Mouse (Mus musculus): ENCODE data around the gene Agpat2.

Gene Agpat2

DNA sequence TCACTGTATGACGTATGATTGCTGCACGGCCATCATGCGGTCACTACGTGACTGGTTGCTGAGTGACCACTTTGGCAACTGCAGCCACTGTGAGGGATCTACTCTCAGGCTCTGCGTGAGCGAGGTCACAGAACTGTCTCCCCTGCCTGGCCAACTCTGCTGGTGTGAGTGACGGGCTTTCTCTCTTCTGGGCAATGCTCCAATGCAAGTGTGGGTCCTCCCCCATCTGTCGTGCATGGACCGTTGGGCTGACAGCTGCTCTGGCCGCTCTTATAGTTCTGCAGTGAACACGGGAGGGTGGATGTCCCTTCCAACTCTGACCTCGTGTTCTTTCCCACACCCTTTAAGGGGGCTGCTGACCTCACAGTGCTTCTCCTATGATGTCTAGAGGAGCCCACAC is 30.8 kb downstream of the Agpat2 start:
- DNase-seq = no peak

DNA sequence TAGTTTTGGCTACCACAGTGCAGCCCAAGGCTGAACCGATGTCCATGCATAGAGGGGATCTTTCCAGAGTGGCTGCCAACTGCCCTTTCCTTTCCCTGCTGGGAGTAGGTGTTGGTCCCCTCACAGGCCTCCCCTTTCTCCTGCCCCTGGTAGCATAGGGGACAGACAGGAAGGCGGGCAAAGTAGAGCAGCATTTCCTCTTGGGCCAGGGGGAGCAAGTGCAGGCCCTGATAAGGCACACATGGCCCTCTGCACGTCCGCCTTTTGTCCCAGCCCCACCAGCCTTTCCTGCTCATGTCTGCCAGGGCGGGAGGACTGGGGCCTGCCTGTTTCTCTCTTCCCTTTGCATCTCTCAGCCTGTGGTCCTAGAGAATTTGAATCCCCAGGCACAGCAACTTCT is 32.4 kb downstream of the Agpat2 start:
- no peak for DNase-seq

DNA sequence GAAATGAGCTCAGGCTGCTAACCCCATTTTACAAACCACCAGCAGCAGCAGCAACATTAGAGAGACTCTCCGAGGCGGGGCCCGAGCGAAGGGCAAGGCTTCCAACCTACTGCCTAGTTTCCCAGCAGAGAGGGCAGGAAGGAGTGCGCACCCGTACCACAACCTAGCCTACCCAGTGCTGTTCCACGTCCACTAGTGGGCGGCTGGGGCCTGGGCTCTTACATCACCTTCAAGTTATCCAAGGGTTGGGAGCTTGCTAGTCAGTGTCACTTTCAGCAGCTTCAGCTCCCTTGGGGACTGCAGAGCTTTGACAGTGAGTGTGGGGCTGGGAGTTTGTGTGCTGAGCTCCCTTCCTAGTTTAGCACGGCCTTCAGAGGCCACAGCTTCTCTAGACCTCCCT is 32.8 kb downstream of the Agpat2 start:
- DNase-seq = no peak

DNA sequence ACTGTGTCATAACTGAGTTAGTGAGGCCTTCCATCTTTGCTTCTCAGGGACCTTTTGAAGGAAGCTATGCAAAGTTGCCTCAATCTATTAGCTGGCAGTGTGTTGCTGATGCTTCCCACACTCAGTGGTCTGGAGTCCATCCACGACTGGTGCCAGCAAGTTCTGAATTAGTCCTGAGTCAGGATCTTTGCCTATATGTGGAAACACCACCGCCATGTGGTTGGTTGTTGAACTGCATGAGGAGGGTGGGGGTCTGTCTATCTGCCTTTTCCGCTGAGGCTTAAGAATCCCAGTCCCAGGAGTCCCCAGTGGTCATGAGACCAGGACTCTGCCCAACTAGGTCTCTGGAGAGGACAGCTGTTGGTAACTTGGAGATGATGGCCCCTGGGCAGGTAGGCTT is 34.2 kb downstream of the Agpat2 start:
- DNase-seq = no peak

DNA sequence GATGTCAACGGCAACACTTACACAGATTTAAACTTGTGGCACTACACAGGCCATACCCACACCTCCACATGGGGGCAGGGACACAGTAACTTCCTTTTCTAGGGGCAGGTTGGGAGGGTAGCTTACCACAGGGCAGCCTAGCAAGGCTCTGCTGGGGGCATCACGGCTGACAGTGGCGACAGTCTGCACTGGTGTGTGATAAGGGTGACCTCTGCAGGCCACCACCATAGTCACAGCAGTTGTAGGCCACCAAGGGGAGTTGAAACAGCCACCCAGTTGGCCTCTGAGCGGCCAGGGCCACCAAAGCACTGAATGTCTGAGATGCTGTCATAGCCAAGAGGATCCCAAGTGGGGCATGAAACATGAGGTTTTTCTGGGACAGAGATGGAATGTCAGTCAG is 38.0 kb downstream of the Agpat2 start:
- peak; percentile 61 to 69 for DNase-seq

DNA sequence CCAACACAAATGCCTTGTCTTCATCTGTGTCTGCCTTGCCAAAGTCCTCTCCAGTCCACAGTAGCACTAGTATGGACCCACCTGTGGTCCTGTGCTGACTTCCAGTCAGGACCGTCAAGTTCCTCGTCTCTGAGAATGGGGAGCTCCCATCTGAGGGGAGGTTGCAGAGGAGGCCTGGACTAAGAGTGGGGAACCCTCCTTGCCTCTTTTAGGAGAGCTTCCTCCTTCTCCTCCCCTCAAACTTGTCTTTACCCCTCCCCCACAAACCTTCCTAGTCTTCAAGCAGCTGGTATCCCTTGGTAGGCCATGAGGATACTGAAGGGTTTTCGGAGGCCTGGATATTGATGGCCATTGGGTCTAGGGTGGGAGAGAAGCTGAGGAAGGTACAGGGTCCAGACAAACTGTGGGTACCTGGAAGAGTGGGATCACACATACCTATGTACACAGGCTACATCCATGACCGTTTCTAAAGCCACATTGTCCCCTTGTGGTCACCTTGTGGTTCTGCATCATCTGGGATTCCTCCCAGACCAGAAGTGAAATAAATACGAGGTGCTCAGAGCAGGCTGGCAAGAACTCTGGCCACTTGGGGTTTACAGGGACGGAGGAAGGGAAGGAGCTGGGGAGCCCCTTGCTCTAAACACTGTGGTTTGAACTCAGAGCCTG is 42.7 kb downstream of the Agpat2 start:
- DNase-seq = no peak

DNA sequence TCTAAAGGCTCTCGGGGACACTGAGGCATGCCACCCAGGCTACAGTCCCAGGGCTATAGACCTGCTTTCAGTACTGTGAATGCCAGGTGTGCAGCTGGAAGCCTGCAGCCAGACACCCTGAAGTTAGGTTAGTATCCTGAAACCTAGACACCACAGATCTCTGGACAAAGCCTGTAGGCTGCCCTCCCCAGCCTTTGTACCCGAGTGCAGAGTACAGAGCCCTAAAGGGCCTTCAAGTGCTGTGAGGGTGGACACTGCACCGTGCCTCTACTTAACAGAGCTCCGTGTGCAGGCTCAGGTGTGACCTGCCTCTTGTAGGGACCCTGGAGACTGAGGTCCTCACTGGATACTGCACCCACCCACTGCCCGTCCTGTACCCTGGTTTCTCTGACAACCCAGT is 43.7 kb downstream of the Agpat2 start:
- no peak for DNase-seq

DNA sequence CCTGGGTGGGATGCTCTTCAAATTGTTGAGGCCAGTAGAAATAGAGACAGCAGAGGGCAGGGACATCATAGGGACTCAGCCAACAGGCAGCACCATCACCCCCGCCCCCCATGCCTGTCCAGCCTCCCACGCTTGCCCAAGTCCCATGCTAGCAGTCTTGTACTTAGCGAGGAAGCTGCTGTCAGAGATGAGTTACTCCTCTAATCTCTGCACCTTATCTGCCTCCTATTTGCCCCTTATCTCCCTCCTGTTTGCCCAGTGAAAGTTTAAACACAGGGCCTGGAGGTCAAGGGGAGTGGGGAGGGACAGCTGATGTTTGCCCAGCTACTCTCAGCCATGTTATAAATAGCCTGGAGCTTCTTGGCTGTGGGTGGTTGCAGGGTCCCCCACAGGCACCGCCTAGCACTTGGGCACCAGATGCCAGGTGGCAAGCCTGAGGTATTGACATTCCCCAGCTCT is 47.7 kb downstream of the Agpat2 start:
- DNase-seq = no peak

DNA sequence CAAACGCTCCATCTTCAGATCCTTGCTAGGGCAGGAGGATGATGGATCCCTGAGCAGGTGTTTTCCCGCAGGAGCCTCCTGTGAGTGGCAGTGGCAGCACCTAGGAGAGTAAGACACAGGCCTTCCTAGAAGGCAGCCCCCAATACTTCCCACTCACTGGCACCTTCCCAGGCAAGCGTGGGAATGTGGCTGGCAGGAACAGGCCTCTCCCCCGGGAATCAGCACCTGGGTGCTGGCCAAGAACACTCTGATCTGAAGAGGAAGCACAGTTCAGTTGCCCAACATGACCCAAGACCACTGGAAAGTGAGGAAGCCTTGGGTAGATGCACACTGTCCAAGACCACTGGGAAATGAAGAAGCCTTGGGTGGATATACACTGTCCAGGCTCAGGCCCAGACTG is 49.1 kb downstream of the Agpat2 start:
- DNase-seq = no peak

DNA sequence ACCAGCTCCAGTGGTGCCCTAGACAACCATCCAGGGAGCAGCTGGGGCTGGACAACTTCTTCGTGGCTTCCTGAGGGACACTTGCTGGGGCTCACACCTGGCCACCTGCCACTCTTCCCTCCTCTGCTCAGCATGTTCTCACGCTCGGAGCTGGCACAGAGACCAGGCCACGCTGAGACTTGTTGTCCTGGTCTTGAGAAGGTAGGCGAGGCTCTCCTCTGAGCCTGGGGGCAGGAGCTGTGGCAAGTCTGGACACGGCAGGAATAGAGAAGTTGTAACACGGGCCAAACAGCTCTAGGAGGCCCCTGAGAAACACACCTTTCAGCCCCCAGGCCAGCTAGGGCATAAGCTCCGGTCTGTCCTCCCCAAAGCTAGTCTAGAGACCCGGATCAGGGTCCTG is 50.3 kb downstream of the Agpat2 start:
- no peak for DNase-seq

DNA sequence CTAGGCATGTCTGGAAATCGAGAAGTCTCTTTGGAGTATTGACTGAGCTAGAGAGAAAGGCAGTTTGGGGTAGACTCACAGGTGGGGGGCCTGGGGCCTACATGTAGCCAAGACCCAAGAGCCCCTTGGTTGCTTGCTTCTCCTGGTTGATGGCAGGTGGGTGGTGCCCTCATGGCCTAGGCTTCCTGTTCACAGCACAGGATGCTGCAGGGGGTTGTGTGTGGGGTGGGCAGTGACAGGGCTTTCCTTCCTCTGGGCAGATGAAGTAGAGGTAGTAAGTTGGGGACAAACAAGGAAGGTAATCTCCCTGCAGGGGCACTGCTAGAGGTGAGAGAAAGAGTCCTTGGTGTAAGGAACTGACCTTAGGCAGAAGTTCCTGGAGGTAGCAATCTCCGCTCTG is 52.2 kb downstream of the Agpat2 start:
- DNase-seq = peak; percentile 63 to 74

DNA sequence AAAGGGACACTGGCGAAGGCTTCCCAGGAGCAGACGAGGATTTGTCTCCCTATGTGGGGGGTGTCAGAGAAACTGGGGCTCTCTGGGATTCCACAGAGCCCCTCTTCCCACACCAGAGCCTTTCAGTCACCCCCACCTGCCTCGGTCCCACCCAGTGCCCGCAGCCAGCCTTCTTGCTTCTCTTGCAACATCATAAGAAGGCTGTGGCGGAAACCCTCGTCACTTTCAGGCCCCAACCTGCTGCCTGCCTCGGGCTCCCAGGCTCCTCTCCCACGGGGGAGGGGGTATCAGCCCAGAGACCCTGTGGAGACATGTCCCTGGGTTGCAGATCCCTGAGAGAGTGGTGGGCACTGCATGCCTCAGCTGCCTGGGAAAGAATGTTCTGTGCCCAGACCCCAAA is 52.8 kb downstream of the Agpat2 start:
- peak; percentile 61 to 73 for DNase-seq

DNA sequence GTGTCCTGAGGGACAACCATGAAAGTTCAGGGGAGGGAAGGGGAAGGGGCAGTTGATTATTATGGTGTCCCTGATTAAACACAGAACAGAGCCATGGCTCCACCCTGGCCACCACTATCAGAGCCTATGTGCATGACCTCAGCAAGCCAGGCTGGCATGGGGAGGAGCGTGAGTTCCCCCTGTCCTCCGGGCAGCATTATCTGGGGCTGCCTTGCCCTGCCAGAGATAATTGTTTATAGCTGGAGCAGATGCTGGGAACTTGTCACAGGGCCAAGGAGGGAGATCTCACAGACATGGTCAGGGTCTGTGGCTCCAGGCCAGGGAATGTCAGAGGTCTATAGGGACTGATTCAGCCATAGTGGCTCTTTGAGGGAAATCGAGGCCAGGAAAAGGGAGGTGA is 53.4 kb downstream of the Agpat2 start:
- DNase-seq = no peak

DNA sequence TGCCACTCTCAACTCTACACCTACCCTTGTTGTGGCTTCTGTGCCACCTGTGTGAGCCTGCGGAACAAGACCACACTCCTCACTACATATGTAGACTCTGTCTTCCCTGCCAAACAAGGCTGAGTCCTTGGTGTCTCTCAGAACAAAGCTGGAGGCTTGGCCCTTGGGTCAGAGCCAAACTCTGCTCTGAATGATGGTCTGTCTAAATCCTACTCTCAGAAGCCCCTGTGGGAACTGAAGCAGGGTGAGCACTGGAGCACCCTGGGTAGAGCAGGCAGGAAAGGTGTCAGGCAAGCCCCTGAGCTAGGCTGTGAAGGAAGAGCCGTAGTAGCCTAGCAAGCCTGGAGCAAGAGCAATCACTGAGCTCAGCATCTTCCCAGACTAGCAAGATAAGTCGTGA is 54.0 kb downstream of the Agpat2 start:
- no peak for DNase-seq

DNA sequence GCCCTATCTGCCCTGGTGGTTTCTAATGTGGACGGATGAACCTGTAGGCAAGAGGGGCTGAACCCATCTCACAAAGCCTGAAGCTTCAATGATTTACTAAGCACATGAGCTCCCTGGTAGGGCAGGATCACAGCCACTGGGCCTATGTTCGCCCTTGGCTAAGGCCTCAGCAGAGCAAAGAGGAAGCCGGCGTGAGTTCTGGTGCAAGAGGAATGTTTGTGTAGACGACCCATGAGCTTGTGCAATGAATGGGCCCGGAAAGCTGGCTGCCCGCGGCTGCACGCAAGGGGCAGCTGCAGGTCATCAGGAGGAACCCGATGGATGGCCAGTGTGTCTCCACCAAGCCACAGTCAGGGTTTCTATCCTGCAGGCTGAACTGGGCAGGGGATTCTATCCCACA is 54.4 kb downstream of the Agpat2 start:
- peak in 1 of 2 experiments; percentile 27 for DNase-seq

DNA sequence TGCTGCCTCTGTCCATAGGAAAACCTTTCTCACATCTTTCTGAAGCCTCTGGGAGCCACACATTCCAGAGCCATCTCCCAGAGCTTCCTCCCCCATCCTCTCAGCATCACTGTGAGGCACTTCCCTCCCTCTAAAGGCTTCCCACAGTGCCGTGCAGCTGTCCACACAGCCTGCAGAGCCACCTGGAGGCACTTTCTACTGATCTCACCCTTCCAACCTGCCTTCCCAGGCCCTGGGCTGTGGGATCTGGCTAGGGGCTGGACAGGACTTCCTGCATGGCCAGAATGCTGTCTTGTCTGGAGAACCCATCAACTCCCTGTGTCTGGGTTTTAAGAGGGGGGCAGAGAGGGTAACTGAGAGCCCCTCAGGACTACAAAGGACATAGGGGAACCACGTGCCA is 56.7 kb downstream of the Agpat2 start:
- DNase-seq = no peak

DNA sequence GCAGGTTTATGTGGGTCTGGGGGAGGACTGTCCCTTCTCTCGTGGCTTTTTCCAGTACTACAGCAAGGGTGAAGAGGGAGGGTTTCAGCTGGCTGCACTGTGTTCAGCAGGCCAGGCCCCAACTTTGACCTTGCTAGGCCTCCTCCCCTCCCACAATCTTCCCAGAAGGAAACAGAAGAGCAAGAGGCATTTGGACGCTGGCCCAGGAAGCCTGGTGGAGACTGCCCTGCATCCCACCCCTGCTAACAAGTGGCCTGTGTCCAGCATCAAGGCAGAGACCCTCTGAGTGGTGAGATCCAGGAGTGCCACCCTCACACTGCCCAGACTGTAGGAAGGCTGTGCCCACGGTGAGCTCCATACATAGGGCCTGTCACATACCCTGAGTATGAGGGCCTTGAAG is 60.0 kb downstream of the Agpat2 start:
- DNase-seq = no peak

DNA sequence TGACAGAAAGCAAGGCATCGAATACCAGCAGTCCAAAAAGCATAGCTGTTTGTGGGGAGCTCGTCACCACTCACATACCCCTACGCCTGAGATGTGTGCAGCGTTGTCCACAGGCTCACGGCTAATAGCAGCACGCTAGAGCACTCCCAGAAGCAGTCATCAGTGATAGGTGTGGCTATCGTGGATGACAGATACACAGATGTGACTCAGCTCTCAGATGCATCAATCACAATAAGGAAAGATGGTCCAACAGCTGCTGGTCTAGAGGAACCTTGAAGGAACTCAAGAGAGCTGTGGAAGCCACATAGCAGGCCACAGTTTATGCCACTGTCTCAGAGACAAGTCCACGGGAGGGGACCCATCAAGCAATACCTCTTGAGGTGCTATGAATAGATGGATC is 60.4 kb downstream of the Agpat2 start:
- no peak for DNase-seq

DNA sequence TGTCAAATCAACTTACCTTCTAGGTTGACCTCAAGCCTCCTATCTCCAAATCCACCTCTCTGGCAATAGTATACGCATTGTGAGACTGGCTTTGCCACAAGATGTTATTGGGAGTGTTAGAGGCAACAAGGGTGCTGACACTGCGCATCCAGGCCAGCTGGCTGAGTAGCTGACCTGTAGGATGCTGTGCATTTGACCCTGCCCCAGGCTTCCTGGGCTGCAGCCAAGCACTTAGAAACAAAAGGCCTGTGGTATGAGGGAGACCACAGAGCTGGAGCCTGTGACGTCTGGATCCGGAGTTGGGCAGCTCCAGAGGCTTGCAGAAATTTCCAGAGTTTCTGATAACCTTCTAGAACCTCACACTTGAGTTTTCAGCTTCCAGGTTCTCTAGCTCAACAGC is 61.1 kb downstream of the Agpat2 start:
- no peak for DNase-seq
